Mouse (Mus musculus): Measurements from ENCODE around the gene Iqgap2. TPM values are rescaled to one million over a fixed set of nuclear protein-coding genes. Genes with fewer than 3 reads are reported as not detected.

Iqgap2 gene
- polyA plus RNA-seq, 1 experiment from 2014 or later = 70.8 TPM

- peak overlapping the region; percentile 46 for H3K4me3 ChIP-seq (ENCODE audit: inconsistent target)
- peaks cover 32% of the 10 kb centered on the region for H3K79me2 ChIP-seq (ENCODE audit: inconsistent target)
- peak overlapping the region; percentile 52 for H3K27ac ChIP-seq
- H3K36me3 ChIP-seq (ENCODE audit: inconsistent target) = no peaks in the 10 kb centered on the region
- WGBS (ENCODE audit: missing documents) = 2% methylated on average over 35 of the region's 52 CpGs
These were observed 346 bp upstream of the Iqgap2 start for GRCm38 (mm10) chr13:95891926-95892610.

- peaks cover 43% of the 10 kb centered on the region for H3K79me2 ChIP-seq (ENCODE audit: inconsistent target)
- peak overlapping the region; percentile 62 for H3K27ac ChIP-seq
- H3K4me3 ChIP-seq (ENCODE audit: inconsistent target) = peak overlapping the region; percentile 71
- H3K36me3 ChIP-seq (ENCODE audit: inconsistent target) = no peaks in the 10 kb centered on the region
- WGBS (ENCODE audit: missing documents) = under 1% methylated on average over 33 of the region's 33 CpGs
These were observed 761 bp downstream of the Iqgap2 start for GRCm38 (mm10) chr13:95890851-95891471.

GRCm38 (mm10) chr13:95889981-95890545 is 1.7 kb downstream of the Iqgap2 start:
- WGBS (ENCODE audit: missing documents) = 50% methylated on average over 8 of the region's 8 CpGs
- Histone ChIP-seq H3K4me3 (ENCODE audit: inconsistent target) (no peak overlapping the region; the same call in 1 of the 2 replicates), H3K79me2 (ENCODE audit: inconsistent target) (peaks cover 52% of the 10 kb centered on the region), H3K27ac (peak overlapping the region; percentile 22; the same call in 1 of the 2 replicates), H3K36me3 (ENCODE audit: inconsistent target) (no peaks in the 10 kb centered on the region)

GRCm38 (mm10) chr13:95889366-95889765 is 2.4 kb downstream of the Iqgap2 start:
- Histone ChIP-seq H3K4me3 (ENCODE audit: inconsistent target) (no peak overlapping the region), H3K27ac (peak overlapping the region; percentile 76), H3K36me3 (ENCODE audit: inconsistent target) (no peaks in the 10 kb centered on the region), H3K79me2 (ENCODE audit: inconsistent target) (peaks cover 59% of the 10 kb centered on the region)
- 83% methylated on average over 10 of the region's 10 CpGs for WGBS (ENCODE audit: missing documents)

- no peaks in the 10 kb centered on the region for H3K36me3 ChIP-seq (ENCODE audit: inconsistent target)
- no peak overlapping the region for H3K4me3 ChIP-seq (ENCODE audit: inconsistent target)
- 49% methylated on average over 12 of the region's 12 CpGs for WGBS (ENCODE audit: missing documents)
- peak overlapping the region; percentile 76 for H3K27ac ChIP-seq
- H3K79me2 ChIP-seq (ENCODE audit: inconsistent target) = peaks cover 66% of the 10 kb centered on the region
These were observed 3.1 kb downstream of the Iqgap2 start for GRCm38 (mm10) chr13:95888621-95889020.

GRCm38 (mm10) chr13:95888170-95888569 is 3.6 kb downstream of the Iqgap2 start:
- 45% methylated on average over 4 of the region's 4 CpGs for WGBS (ENCODE audit: missing documents)
- Histone ChIP-seq H3K4me3 (ENCODE audit: inconsistent target) (no peak overlapping the region), H3K27ac (peak overlapping the region; percentile 76), H3K79me2 (ENCODE audit: inconsistent target) (peaks cover 71% of the 10 kb centered on the region), H3K36me3 (ENCODE audit: inconsistent target) (no peaks in the 10 kb centered on the region)

- Histone ChIP-seq H3K27ac (peak overlapping the region; percentile 76; the same call in 1 of the 2 replicates), H3K36me3 (ENCODE audit: inconsistent target) (no peaks in the 10 kb centered on the region), H3K79me2 (ENCODE audit: inconsistent target) (peaks cover 79% of the 10 kb centered on the region), H3K4me3 (ENCODE audit: inconsistent target) (no peak overlapping the region)
- 90% methylated on average over 7 of the region's 7 CpGs for WGBS (ENCODE audit: missing documents)
These were observed 4.3 kb downstream of the Iqgap2 start for GRCm38 (mm10) chr13:95887375-95887774.

GRCm38 (mm10) chr13:95884455-95884854 is 7.3 kb downstream of the Iqgap2 start:
- no peak overlapping the region for H3K4me3 ChIP-seq (ENCODE audit: inconsistent target)
- 90% methylated on average over 3 of the region's 3 CpGs for WGBS (ENCODE audit: missing documents)

GRCm38 (mm10) chr13:95882001-95882400 is 9.7 kb downstream of the Iqgap2 start:
- Histone ChIP-seq H3K27ac (no peak overlapping the region), H3K4me3 (ENCODE audit: inconsistent target) (no peak overlapping the region), H3K36me3 (ENCODE audit: inconsistent target) (no peaks in the 10 kb centered on the region), H3K79me2 (ENCODE audit: inconsistent target) (peaks cover 100% of the 10 kb centered on the region)
- WGBS (ENCODE audit: missing documents) = 77% methylated on average over 6 of the region's 6 CpGs

More at GRCm38 (mm10) chr13:95884455-95884854, 7.3 kb downstream of the Iqgap2 start:
- no peaks in the 10 kb centered on the region for H3K36me3 ChIP-seq (ENCODE audit: inconsistent target)
- H3K79me2 ChIP-seq (ENCODE audit: inconsistent target) = peaks cover 93% of the 10 kb centered on the region
- no peak overlapping the region for H3K27ac ChIP-seq

- no peaks in the 10 kb centered on the region for H3K36me3 ChIP-seq (ENCODE audit: inconsistent target)
- 52% methylated on average over 9 of the region's 9 CpGs for WGBS (ENCODE audit: missing documents)
- peaks cover 100% of the 10 kb centered on the region for H3K79me2 ChIP-seq (ENCODE audit: inconsistent target)
- H3K27ac ChIP-seq = no peak overlapping the region
- H3K4me3 ChIP-seq (ENCODE audit: inconsistent target) = no peak overlapping the region
These were observed 10.3 kb downstream of the Iqgap2 start for GRCm38 (mm10) chr13:95881427-95881826.

- Histone ChIP-seq H3K36me3 (ENCODE audit: inconsistent target) (no peaks in the 10 kb centered on the region), H3K79me2 (ENCODE audit: inconsistent target) (peaks cover 100% of the 10 kb centered on the region), H3K4me3 (ENCODE audit: inconsistent target) (no peak overlapping the region), H3K27ac (no peak overlapping the region)
- 64% methylated on average over 6 of the region's 6 CpGs for WGBS (ENCODE audit: missing documents)
These were observed 11.1 kb downstream of the Iqgap2 start for GRCm38 (mm10) chr13:95880633-95881032.

GRCm38 (mm10) chr13:95871993-95872392 is 19.7 kb downstream of the Iqgap2 start:
- Histone ChIP-seq H3K27ac (no peak overlapping the region), H3K4me3 (ENCODE audit: inconsistent target) (no peak overlapping the region), H3K79me2 (ENCODE audit: inconsistent target) (peaks cover 95% of the 10 kb centered on the region), H3K36me3 (ENCODE audit: inconsistent target) (no peaks in the 10 kb centered on the region)
- WGBS (ENCODE audit: missing documents) = 64% methylated on average over 4 of the region's 4 CpGs

GRCm38 (mm10) chr13:95870626-95871025 is 21.1 kb downstream of the Iqgap2 start:
- Histone ChIP-seq H3K79me2 (ENCODE audit: inconsistent target) (peaks cover 95% of the 10 kb centered on the region), H3K36me3 (ENCODE audit: inconsistent target) (no peaks in the 10 kb centered on the region), H3K4me3 (ENCODE audit: inconsistent target) (no peak overlapping the region), H3K27ac (no peak overlapping the region)
- 79% methylated on average over 8 of the region's 8 CpGs for WGBS (ENCODE audit: missing documents)

- peak overlapping the region; percentile 35; the same call in 1 of the 2 replicates for H3K27ac ChIP-seq
These were observed 22.7 kb downstream of the Iqgap2 start for GRCm38 (mm10) chr13:95868896-95869540.

More at GRCm38 (mm10) chr13:95868896-95869540, 22.7 kb downstream of the Iqgap2 start:
- 60% methylated on average over 7 of the region's 8 CpGs for WGBS (ENCODE audit: missing documents)
- no peak overlapping the region for H3K4me3 ChIP-seq (ENCODE audit: inconsistent target)
- peaks cover 95% of the 10 kb centered on the region for H3K79me2 ChIP-seq (ENCODE audit: inconsistent target)
- no peaks in the 10 kb centered on the region for H3K36me3 ChIP-seq (ENCODE audit: inconsistent target)

All from macrophage (primary cell).